Mouse (Mus musculus) midbrain, embryonic 13.5 days (tissue): ENCODE results near the gene Kif26b. TPM values are rescaled to one million over a fixed set of nuclear protein-coding genes. Genes with fewer than 3 reads are reported as not detected.
A peak's percentile ranks its signal among the peaks of the same experiment; 100 is the strongest.

ENCODE experiments used
- ATAC-seq: fragments of 200-750 bp; cut with Nextera tagmentation; 2 replicates; pipeline ENCODE4 v1.8.0; 2017; ENCODE audit warnings: mild to moderate bottlenecking, moderate TSS enrichment, moderate library complexity
- H3K27ac ChIP-seq: fragments of 300-500 bp; sonication (generic); 2 replicates; pipeline ENCODE4 v1.5.1; 2015; ENCODE audit warnings: inconsistent platforms, mild to moderate bottlenecking, moderate library complexity
- H3K27me3 ChIP-seq: fragments of 300-500 bp; sonication (generic); 2 replicates; pipeline ENCODE4 v1.6.1; 2015; ENCODE audit warnings: mild to moderate bottlenecking, inconsistent platforms
- H3K36me3 ChIP-seq: fragments of 300-500 bp; sonication (generic); 2 replicates; pipeline ENCODE4 v1.6.1; 2015; ENCODE audit warnings: mild to moderate bottlenecking, inconsistent platforms
- H3K4me1 ChIP-seq: fragments of 300-500 bp; sonication (generic); replicated peaks from 2 replicates; pipeline ENCODE4 v1.6.1; 2015; ENCODE audit warnings: inconsistent platforms
- H3K4me2 ChIP-seq: fragments of 300-500 bp; sonication (generic); replicated peaks from 2 replicates; pipeline ENCODE4 v1.6.1; 2015; ENCODE audit warnings: moderate library complexity, mild to moderate bottlenecking, inconsistent platforms
- H3K4me3 ChIP-seq: fragments of 300-500 bp; sonication (generic); replicated peaks from 2 replicates; pipeline ENCODE4 v1.5.1; 2015; ENCODE audit warnings: mild to moderate bottlenecking, inconsistent platforms
- H3K9ac ChIP-seq: fragments of 300-500 bp; sonication (generic); replicated peaks from 2 replicates; pipeline ENCODE4 v1.6.1; 2015; ENCODE audit warnings: mild to moderate bottlenecking, inconsistent platforms
- H3K9me3 ChIP-seq: fragments of 300-500 bp; sonication (generic); 2 replicates; pipeline ENCODE4 v1.6.1; 2016; ENCODE audit warnings: mild to moderate bottlenecking, inconsistent platforms
- WGBS: fragments of 180-500 bp; shearing (Covaris S2); methylation state at CpG from one replicate; pipeline ENCODE4 v1.1.7; 2015; 5-methylcytosine and 5-hydroxymethylcytosine counted together
- polyA plus RNA-seq: library from polyadenylated mRNA; unstranded; fragments of >200 nt; fragmentation: Nextera tagmentation; extraction: Ambion mirVana; gene quantifications from 2 replicates; pipeline ENCODE4 v1.2.1, GENCODE M21; 2015

The Kif26b gene
- polyA plus RNA-seq, 1 experiment from 2014 or later: 5.7 TPM

GRCm38 (mm10) chr1:178844839-178845238 is 315.9 kb downstream of the Kif26b start:
- Histone ChIP-seq H3K9me3 (no peaks in the 10 kb centered on the region), H3K27me3 (no peaks in the 10 kb centered on the region), H3K9ac (no peak overlapping the region), H3K4me2 (no peak overlapping the region), H3K36me3 (no peaks in the 10 kb centered on the region), H3K4me3 (no peak overlapping the region), H3K4me1 (peaks cover 9% of the 10 kb centered on the region; the same call in 1 of the 2 replicates), H3K27ac (no peak overlapping the region)
- no peak for ATAC-seq
- WGBS: 91% methylated on average over 6 of the region's 6 CpGs

DNA sequence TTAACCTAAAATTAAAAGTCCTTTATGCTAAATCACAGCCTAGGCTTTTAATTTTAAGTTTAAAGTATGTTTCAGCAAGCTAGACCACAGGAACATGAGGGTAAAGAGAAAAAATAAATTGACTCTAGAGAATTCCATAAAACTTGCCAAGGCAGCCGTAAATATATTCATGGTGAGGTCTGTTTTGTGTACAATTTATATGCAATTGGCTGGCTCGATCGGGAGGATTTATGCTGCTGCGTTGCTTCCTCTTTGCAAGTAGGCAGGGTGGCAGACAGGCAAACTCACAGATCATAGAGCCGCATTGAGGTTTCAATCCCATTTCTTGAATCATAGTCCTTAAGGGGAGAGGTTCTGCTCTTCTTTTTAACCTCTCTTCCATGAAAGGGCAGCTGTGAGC is 318.6 kb downstream of the Kif26b start:
- ATAC-seq: no peak
- no peak overlapping the region for H3K4me2 ChIP-seq
- WGBS: 84% methylated on average over 5 of the region's 5 CpGs

DNA sequence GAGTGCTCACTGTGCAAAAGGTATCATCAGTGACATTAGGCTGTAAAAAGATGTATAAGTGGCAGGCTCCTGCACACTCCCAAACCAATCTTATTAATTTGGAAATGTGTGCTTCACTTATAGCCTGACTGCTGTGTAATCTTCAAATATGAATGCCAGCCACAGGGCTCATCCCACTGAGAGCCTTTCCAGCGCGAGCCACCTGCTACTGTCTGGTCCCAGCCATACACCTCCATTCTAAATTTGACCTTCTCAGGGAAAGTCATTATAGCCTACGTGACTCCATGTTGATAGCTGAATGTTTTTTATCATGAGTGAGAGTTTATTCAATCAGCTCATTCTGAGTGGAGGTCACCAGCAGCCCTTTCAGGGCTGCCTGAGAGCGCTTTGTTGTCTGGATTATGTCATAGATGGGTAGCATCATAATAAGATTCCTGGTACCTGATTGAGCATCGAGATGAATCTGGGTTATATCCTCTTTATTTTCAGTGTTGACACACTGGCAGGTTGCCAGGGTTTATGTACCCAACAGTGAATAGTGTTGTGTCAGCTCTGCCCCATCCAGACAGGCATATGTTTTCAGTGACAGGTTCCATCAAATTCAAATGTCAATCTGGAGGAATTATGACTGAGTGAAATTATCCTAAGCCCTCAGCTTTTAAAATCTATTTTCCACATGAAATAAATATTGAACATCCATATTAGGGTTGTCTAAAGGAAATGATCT is 319.6 kb downstream of the Kif26b start:
- Histone ChIP-seq H3K9ac (no peak overlapping the region), H3K4me1 (peaks cover 9% of the 10 kb centered on the region; the same call in 1 of the 2 replicates), H3K36me3 (no peaks in the 10 kb centered on the region), H3K27me3 (no peaks in the 10 kb centered on the region), H3K4me3 (no peak overlapping the region), H3K9me3 (no peaks in the 10 kb centered on the region), H3K27ac (peak overlapping the region; percentile 36), H3K4me2 (no peak overlapping the region)
- WGBS: 70% methylated on average over 5 of the region's 5 CpGs
- peak; percentile 66 for ATAC-seq

More for the DNA sequence above, 318.6 kb downstream of the Kif26b start:
- H3K4me1 ChIP-seq: peaks cover 9% of the 10 kb centered on the region; the same call in 1 of the 2 replicates
- no peaks in the 10 kb centered on the region for H3K36me3 ChIP-seq
- H3K27me3 ChIP-seq: no peaks in the 10 kb centered on the region
- no peak overlapping the region for H3K27ac ChIP-seq
- no peak overlapping the region for H3K9ac ChIP-seq
- no peak overlapping the region for H3K4me3 ChIP-seq
- no peaks in the 10 kb centered on the region for H3K9me3 ChIP-seq

DNA sequence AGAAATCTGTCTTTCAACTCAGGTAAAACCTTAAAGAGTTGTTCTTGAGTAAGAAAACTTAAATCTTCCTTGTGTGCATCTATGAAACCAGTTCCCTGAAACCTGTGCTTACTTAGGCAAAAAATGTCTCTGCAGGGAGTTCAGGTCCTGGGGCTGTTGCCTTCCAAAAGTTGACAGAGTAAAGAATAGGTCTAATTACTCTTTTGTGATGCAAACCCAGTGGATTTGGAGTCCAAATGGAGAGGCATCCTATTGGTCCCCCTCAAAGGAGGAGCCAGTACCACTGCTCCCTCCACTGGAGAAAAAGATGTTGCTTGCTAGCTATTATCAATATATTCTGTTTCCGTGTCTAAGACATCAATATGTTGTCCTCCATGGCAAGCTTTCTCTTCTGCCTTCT is 321.6 kb downstream of the Kif26b start:
- peaks cover 13% of the 10 kb centered on the region; the same call in 1 of the 2 replicates for H3K4me1 ChIP-seq
- no peak for ATAC-seq
- 30% methylated on average over 1 of the region's 1 CpGs for WGBS
- H3K36me3 ChIP-seq: no peaks in the 10 kb centered on the region
- H3K4me2 ChIP-seq: no peak overlapping the region
- no peak overlapping the region for H3K9ac ChIP-seq
- no peaks in the 10 kb centered on the region for H3K9me3 ChIP-seq
- no peaks in the 10 kb centered on the region for H3K27me3 ChIP-seq
- H3K27ac ChIP-seq: no peak overlapping the region
- no peak overlapping the region for H3K4me3 ChIP-seq

DNA sequence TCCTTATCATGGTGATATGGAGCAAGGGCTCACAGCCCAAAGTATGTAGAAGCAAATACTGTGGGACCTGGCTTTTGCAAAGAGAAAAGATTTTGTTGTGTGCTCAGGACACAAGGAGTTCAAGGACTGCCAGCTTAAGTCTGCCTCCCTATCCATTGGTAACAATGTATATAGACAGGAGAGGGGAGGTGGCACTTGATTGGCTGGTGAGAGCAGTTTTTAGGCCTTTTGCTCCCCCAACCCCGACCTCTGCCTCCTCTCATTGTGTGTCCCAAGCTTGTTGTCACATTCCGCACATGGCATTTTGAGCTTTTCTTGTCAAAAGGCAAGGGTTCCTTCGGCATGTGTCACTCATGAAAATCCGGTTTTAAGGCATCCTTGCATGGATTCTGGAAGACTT is 326.0 kb downstream of the Kif26b start:
- Histone ChIP-seq H3K9me3 (no peaks in the 10 kb centered on the region), H3K27me3 (no peaks in the 10 kb centered on the region)

DNA sequence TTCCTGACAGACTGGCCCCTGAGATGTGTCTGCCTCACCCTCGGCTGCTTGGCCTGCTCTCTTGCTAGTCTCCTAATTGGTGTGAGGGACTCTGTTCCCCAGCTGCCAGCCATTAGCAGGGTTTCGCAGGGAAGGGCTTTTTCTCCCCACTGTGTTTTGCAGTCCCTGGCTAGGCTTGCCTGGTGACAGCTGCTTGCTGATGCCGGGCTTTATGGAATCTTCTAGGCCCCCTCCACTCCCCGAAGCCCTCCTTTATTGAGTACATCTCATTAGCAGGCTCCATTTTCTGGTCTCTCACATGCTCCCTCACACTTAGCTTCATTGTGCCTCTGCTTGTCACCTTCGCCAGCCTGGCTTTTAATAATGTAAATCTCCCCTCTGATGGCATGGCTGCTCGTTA is 327.0 kb downstream of the Kif26b start:
- no peak overlapping the region for H3K4me2 ChIP-seq
- ATAC-seq: peak; percentile 75
- H3K36me3 ChIP-seq: no peaks in the 10 kb centered on the region

More for the DNA sequence above, 326.0 kb downstream of the Kif26b start:
- no peak for ATAC-seq
- H3K4me1 ChIP-seq: peaks cover 13% of the 10 kb centered on the region
- H3K9ac ChIP-seq: no peak overlapping the region
- H3K36me3 ChIP-seq: no peaks in the 10 kb centered on the region
- H3K27ac ChIP-seq: no peak overlapping the region
- no peak overlapping the region for H3K4me3 ChIP-seq
- WGBS: 76% methylated on average over 4 of the region's 4 CpGs
- H3K4me2 ChIP-seq: no peak overlapping the region

DNA sequence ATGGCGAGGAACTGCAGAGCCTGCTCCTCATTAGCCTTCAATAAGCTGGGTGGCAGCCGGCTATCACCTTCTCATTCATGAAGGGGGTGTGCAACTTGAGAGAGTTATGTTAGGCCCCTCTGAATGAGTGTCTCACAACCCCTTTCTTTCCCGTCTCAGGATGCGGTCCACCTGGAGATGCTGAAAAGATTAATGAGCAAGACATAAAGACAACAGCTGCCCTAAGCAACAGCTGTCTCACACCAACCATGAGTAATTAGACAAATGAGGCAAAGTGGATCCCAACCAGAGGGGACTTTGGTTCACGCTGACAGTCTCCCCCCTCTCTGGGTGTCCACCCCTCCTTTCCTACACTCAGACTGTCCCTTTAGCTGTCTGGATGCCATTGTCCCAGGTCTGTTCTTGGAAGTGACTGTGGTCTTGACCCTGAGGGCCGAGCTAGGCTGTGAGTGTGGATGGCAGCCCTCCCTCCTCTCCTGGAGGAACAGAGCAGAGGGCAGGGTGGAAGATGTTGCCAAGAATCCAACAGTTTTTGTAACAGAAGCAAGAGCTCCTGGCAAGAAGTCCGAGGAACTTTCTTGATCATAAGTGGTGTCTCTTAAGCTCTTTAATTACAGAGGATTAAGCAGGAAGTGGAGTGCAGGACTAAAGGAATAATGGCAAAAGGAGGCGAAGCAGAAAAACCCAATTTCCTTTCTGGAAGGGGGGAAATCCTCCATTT is 331.9 kb downstream of the Kif26b start:
- H3K4me3 ChIP-seq: no peak overlapping the region
- no peak overlapping the region for H3K4me2 ChIP-seq
- WGBS: 55% methylated on average over 8 of the region's 8 CpGs
- H3K27ac ChIP-seq: no peak overlapping the region; the same call in 1 of the 2 replicates
- no peaks in the 10 kb centered on the region for H3K36me3 ChIP-seq
- H3K27me3 ChIP-seq: no peaks in the 10 kb centered on the region
- no peak for ATAC-seq
- no peak overlapping the region for H3K9ac ChIP-seq
- H3K4me1 ChIP-seq: peaks cover 16% of the 10 kb centered on the region
- H3K9me3 ChIP-seq: no peaks in the 10 kb centered on the region

More for the DNA sequence above, 327.0 kb downstream of the Kif26b start:
- H3K4me1 ChIP-seq: peaks cover 16% of the 10 kb centered on the region
- no peaks in the 10 kb centered on the region for H3K27me3 ChIP-seq
- no peaks in the 10 kb centered on the region for H3K9me3 ChIP-seq
- no peak overlapping the region for H3K9ac ChIP-seq
- 34% methylated on average over 6 of the region's 6 CpGs for WGBS
- no peak overlapping the region for H3K4me3 ChIP-seq
- peak overlapping the region; percentile 58 for H3K27ac ChIP-seq

GRCm38 (mm10) chr1:178861392-178861762 is 332.5 kb downstream of the Kif26b start:
- Histone ChIP-seq H3K27me3 (no peaks in the 10 kb centered on the region), H3K27ac (peak overlapping the region; percentile 35; the same call in 1 of the 2 replicates), H3K4me1 (peaks cover 11% of the 10 kb centered on the region), H3K9ac (no peak overlapping the region), H3K4me2 (no peak overlapping the region), H3K36me3 (no peaks in the 10 kb centered on the region), H3K4me3 (no peak overlapping the region), H3K9me3 (no peaks in the 10 kb centered on the region)
- ATAC-seq: no peak
- 58% methylated on average over 8 of the region's 8 CpGs for WGBS

DNA sequence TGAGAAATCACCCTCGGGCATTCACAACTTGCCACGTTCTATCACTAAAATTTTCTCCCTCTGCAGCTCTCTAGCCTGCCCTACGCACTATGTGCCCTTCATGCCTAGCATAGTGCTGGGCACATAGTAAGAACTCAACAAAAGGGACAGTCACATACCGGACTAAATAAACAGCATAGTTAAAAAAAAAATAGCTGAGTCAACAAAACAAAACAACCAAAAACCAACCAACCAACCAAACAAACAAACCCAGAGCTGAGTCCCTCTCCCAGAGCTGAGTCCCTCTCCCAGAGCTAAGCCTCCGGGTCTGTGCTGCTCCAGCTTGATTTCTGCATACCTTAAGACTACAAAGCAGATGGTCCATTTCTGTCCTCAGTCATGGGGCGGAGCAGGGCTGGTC is 334.8 kb downstream of the Kif26b start:
- Histone ChIP-seq H3K27ac (peak overlapping the region; percentile 11; the same call in 1 of the 2 replicates), H3K9ac (no peak overlapping the region), H3K36me3 (no peaks in the 10 kb centered on the region), H3K9me3 (no peaks in the 10 kb centered on the region), H3K4me3 (no peak overlapping the region), H3K4me2 (no peak overlapping the region), H3K27me3 (no peaks in the 10 kb centered on the region), H3K4me1 (peaks cover 10% of the 10 kb centered on the region)
- ATAC-seq: peak; percentile 45
- WGBS: 81% methylated on average over 6 of the region's 6 CpGs

GRCm38 (mm10) chr1:178864297-178864696 is 335.4 kb downstream of the Kif26b start:
- H3K4me3 ChIP-seq: no peak overlapping the region
- H3K4me1 ChIP-seq: peaks cover 10% of the 10 kb centered on the region
- H3K36me3 ChIP-seq: no peaks in the 10 kb centered on the region
- H3K27ac ChIP-seq: 0 out of 2 replicates have a peak overlapping the region, but pooled peaks have one; percentile 11
- no peak overlapping the region for H3K9ac ChIP-seq
- no peaks in the 10 kb centered on the region for H3K9me3 ChIP-seq
- no peak overlapping the region for H3K4me2 ChIP-seq
- no peaks in the 10 kb centered on the region for H3K27me3 ChIP-seq
- WGBS: 61% methylated on average over 4 of the region's 4 CpGs
- peak; percentile 32; the same call in 1 of the 2 replicates for ATAC-seq

DNA sequence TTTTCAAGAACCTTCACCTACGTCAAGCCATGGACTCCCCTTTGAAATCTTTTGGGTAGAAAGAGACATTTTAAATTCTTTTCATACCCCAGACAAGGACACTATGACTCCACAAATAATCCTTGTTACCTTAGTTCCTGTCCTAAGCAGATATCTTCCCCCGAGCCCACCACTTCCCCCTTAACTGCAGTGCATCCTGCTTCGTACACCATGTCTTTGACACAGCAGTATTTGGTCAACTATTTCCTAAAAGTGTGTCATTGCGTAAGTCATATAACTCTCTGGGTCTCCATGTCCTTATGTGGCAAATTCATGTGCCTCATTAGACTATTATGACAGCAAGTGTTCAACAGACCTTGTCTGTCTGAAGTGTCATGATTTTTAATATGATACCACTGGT is 337.8 kb downstream of the Kif26b start:
- 94% methylated on average over 4 of the region's 4 CpGs for WGBS
- Histone ChIP-seq H3K4me1 (no peaks in the 10 kb centered on the region), H3K9me3 (no peaks in the 10 kb centered on the region), H3K4me3 (no peak overlapping the region), H3K27ac (no peak overlapping the region), H3K4me2 (no peak overlapping the region), H3K27me3 (no peaks in the 10 kb centered on the region), H3K36me3 (no peaks in the 10 kb centered on the region), H3K9ac (no peak overlapping the region)
- no peak for ATAC-seq

DNA sequence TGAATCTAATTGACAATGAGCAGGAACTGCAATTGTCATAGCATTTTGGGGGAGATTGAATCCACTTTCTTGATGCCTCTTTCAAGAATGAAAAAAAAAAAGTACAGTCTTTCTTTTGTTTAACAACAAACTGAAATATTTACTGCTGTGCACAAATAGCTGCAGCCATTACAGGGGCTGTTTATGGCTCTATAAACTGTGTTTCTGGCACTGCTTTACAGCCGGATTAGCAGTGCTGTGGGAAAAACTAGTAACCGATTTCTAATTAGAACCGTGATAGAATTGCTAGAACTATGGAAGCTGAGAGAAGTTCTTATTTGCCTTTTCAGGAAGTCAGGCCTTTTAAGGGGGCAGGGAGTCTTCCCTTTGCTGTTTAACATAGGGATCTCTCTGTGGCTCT is 342.1 kb downstream of the Kif26b start:
- Histone ChIP-seq H3K36me3 (no peaks in the 10 kb centered on the region), H3K9ac (no peak overlapping the region), H3K9me3 (no peaks in the 10 kb centered on the region), H3K4me3 (no peak overlapping the region), H3K27me3 (no peaks in the 10 kb centered on the region), H3K4me2 (no peak overlapping the region), H3K27ac (no peak overlapping the region), H3K4me1 (no peaks in the 10 kb centered on the region)
- 92% methylated on average over 3 of the region's 3 CpGs for WGBS
- no peak for ATAC-seq
